Mouse (Mus musculus) bone marrow macrophage, adult 2 months (primary cell): ENCODE measurements around the gene Tomm6.

Experiments used
- CTCF ChIP-seq: IDR thresholded peaks from 2 replicates; pipeline ENCODE4 v1.5.1; 2012; ENCODE audit warnings: low read depth, mild to moderate bottlenecking, low read length, moderate library complexity
- POLR2A ChIP-seq: IDR thresholded peaks from 2 replicates; pipeline ENCODE4 v1.6.1; 2012; ENCODE audit warnings: mild to moderate bottlenecking, low read depth, low read length, borderline replicate concordance

DNA sequence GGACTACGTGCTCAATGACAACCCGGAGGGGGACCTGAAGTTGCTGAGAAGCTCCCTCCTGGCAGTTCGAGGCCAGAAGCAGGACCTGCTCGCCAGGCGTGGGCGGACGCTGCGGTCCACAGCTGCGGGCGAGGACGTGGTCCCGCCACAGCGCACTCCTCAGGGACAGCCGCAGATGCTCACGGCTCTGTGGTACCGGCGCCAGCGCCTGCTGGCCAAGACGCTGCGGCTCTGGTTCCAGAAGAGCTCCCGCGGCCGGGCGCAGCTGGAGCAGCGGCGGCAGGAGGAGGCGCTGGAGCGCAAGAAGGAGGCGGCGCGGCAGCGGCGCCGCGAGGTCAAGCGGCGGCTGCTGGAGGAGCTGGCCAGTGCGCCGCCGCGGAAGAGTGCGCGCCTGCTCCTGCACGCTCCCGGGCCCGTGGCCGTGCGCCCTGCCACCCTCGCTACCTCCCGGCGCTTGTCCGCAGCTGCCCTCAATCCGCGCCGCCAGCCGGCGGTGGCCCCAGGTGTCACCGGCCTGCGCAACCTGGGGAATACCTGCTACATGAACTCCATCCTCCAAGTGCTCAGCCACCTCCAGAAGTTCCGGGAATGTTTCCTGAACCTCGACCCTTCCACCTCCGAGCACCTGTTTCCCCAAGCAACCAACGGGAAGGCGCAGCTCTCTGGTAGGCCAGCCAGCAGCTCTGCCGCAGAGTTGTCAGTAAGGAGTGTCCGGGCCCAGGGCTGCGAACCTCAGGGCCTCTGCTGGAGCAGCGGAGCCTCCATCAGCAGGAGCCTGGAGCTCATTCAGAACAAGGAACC lies 15.7 kb downstream of the Tomm6 start:
- TF ChIP-seq CTCF (no peak), POLR2A (no peak)
